Mouse (Mus musculus) kidney, embryonic 14.5 days (tissue): ENCODE measurements around the gene Wars. TPM values are rescaled to one million over a fixed set of nuclear protein-coding genes. Genes with fewer than 3 reads are reported as not detected.

Source experiments
- ATAC-seq: fragments of 200-750 bp; cut with Nextera tagmentation; 2 replicates; pipeline ENCODE4 v1.8.0; 2017; ENCODE audit warnings: moderate number of reproducible peaks, mild to moderate bottlenecking, moderate TSS enrichment, moderate library complexity; ENCODE audit not compliant: low FRiP score, low TSS enrichment
- H3K27ac ChIP-seq: fragments of 300-500 bp; sonication (generic); 2 replicates; pipeline ENCODE4 v1.5.1; 2014; ENCODE audit warnings: low read depth, mild to moderate bottlenecking, low read length, moderate library complexity, mixed read lengths
- H3K27me3 ChIP-seq: fragments of 300-500 bp; sonication (generic); 2 replicates; pipeline ENCODE4 v1.6.1; 2014; ENCODE audit warnings: mild to moderate bottlenecking, low read length; ENCODE audit not compliant: control insufficient read depth, insufficient read depth
- H3K36me3 ChIP-seq: fragments of 300-500 bp; sonication (generic); 2 replicates; pipeline ENCODE4 v1.6.1; 2014; ENCODE audit warnings: low read length, mixed read lengths; ENCODE audit not compliant: control insufficient read depth, insufficient read depth
- H3K4me1 ChIP-seq: fragments of 300-500 bp; sonication (generic); 2 replicates; pipeline ENCODE4 v1.6.1; 2014; ENCODE audit warnings: low read length, mixed read lengths; ENCODE audit not compliant: control insufficient read depth, insufficient read depth
- H3K4me2 ChIP-seq: fragments of 300-500 bp; sonication (generic); replicated peaks from 2 replicates; pipeline ENCODE4 v1.6.1; 2014; ENCODE audit warnings: low read depth, mild to moderate bottlenecking, low read length
- H3K4me3 ChIP-seq: fragments of 300-500 bp; sonication (generic); 2 replicates; pipeline ENCODE4 v1.5.1; 2014; ENCODE audit warnings: mild to moderate bottlenecking, low read length
- H3K9ac ChIP-seq: fragments of 300-500 bp; sonication (generic); 2 replicates; pipeline ENCODE4 v1.6.1; 2014; ENCODE audit warnings: low read depth, mild to moderate bottlenecking, low read length, moderate library complexity
- H3K9me3 ChIP-seq: fragments of 300-500 bp; sonication (generic); 2 replicates; pipeline ENCODE4 v1.6.1; 2016; ENCODE audit warnings: low read length; ENCODE audit not compliant: control insufficient read depth
- WGBS: fragments of 180-500 bp; shearing (Covaris S2); extraction: QIAGEN DNeasy Blood & Tissue Kit; methylation state at CpG from one replicate; pipeline ENCODE4 v1.1.7; 2014; 5-methylcytosine and 5-hydroxymethylcytosine counted together
- polyA plus RNA-seq: library from polyadenylated mRNA; unstranded; fragments of >200 nt; fragmentation: Nextera tagmentation; extraction: Ambion mirVana; gene quantifications from 2 replicates; pipeline ENCODE4 v1.2.1, GENCODE M21; 2014

Wars gene
- polyA plus RNA-seq, 1 experiment from 2014 or later, result 107 TPM

DNA sequence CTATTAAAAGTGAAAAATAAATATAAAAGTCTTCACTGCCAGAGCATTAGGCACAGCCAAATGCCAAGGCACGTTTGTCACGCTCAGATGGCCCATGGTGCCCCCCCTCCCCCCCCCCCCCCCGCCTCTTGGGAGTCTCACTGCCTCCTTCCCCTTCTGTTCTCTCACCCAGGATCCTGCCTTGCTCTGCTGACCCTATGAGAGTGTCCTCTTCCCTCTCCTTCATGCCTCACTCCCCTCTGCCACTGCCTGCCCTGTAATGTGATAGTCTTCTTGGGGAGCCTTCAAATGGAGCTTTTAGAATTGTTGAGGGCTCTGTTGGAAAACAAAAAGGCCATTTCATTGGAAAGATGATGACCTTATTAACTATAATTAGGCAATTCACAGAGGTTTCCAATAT, 38.1 kb upstream of the Wars start:
- no peak overlapping the region for H3K4me3 ChIP-seq
- WGBS, result 7% methylated on average over 2 of the region's 3 CpGs
- no peaks in the 10 kb centered on the region for H3K9me3 ChIP-seq
- H3K4me2 ChIP-seq, result no peak overlapping the region
- H3K9ac ChIP-seq, result no peak overlapping the region
- no peaks in the 10 kb centered on the region for H3K36me3 ChIP-seq
- H3K27ac ChIP-seq, result 0 out of 2 replicates have a peak overlapping the region, but pooled peaks have one; percentile 42
- H3K27me3 ChIP-seq, result no peaks in the 10 kb centered on the region
- peaks cover 21% of the 10 kb centered on the region for H3K4me1 ChIP-seq
- peak; percentile 93 for ATAC-seq

DNA sequence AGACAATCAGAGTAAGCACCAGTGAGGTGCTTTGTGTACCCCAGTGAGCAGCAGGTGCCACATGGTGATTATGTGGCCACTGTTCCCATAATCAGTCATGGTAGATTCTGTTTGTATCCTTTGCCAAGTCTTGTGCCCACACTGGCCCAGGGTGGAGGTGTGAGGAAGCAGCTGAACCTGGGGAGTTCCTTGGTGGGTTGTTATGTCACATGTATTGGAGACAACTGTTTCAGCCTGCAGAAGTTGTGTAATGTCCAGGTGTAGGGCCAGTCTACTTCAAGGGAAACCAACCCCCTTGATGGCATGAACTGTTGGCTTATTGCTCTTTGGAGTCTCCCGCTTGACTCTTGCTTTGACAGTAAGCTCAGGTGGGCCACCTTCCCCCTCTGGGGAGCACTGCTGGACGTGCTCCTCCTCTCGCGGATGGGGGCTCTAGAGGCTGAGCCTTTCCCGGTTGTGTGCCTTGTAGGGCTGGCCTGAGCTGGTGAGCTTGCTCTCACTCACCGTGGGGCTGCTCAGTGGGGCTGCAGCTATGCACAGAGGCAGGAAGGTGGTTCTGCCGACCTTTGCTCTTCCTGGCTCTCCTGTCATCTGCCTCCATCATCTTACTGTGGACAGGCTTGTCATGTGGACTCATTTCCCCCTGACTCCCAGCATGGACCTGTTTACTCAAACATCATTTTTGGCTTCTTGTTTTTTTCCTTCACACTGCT, 37.5 kb upstream of the Wars start:
- Histone ChIP-seq H3K4me3 (no peak overlapping the region), H3K27ac (0 out of 2 replicates have a peak overlapping the region, but pooled peaks have one; percentile 51), H3K27me3 (no peaks in the 10 kb centered on the region), H3K4me1 (peaks cover 21% of the 10 kb centered on the region), H3K4me2 (no peak overlapping the region), H3K9me3 (no peaks in the 10 kb centered on the region), H3K36me3 (no peaks in the 10 kb centered on the region), H3K9ac (no peak overlapping the region)
- 53% methylated on average over 7 of the region's 7 CpGs for WGBS
- peak; percentile 62 for ATAC-seq

DNA sequence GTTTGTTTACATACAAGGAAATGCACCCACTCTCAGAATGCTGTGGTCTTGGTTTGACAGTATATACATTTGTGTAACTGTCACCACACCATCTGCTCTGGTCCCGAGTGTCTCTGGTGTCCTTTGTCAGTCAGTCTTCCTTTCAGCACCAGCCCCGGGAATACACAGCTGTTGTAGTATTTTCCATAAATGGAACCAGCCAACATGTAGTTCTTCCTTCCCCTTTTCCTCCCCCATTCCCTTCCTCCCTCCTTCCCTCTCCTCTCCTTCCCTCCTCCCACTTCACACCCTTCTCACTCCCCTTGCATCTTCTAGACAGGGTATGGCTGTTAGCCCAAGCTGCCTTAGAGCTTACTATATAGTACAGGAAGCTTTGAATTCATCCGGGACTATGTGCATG, 35.5 kb upstream of the Wars start:
- Histone ChIP-seq H3K27ac (no peak overlapping the region), H3K9ac (no peak overlapping the region), H3K4me2 (no peak overlapping the region), H3K9me3 (no peaks in the 10 kb centered on the region), H3K4me3 (no peak overlapping the region), H3K4me1 (peaks cover 21% of the 10 kb centered on the region), H3K27me3 (no peaks in the 10 kb centered on the region), H3K36me3 (no peaks in the 10 kb centered on the region)
- WGBS, result 70% methylated on average over 3 of the region's 3 CpGs
- ATAC-seq, result no peak

GRCm38 (mm10) chr12:108928249-108928648, 34.3 kb upstream of the Wars start:
- peaks cover 21% of the 10 kb centered on the region for H3K4me1 ChIP-seq
- no peak overlapping the region for H3K27ac ChIP-seq
- H3K4me3 ChIP-seq, result no peak overlapping the region
- H3K9me3 ChIP-seq, result no peaks in the 10 kb centered on the region
- no peaks in the 10 kb centered on the region for H3K36me3 ChIP-seq
- no peak overlapping the region for H3K4me2 ChIP-seq
- H3K9ac ChIP-seq, result no peak overlapping the region
- no peak for ATAC-seq
- 68% methylated on average over 2 of the region's 2 CpGs for WGBS
- no peaks in the 10 kb centered on the region for H3K27me3 ChIP-seq

GRCm38 (mm10) chr12:108926606-108927111, 32.7 kb upstream of the Wars start:
- Histone ChIP-seq H3K4me1 (peaks cover 17% of the 10 kb centered on the region), H3K9me3 (no peaks in the 10 kb centered on the region), H3K27ac (no peak overlapping the region), H3K9ac (no peak overlapping the region), H3K4me2 (no peak overlapping the region), H3K4me3 (no peak overlapping the region), H3K27me3 (no peaks in the 10 kb centered on the region), H3K36me3 (no peaks in the 10 kb centered on the region)
- ATAC-seq, result no peak
- 68% methylated on average over 10 of the region's 11 CpGs for WGBS

DNA sequence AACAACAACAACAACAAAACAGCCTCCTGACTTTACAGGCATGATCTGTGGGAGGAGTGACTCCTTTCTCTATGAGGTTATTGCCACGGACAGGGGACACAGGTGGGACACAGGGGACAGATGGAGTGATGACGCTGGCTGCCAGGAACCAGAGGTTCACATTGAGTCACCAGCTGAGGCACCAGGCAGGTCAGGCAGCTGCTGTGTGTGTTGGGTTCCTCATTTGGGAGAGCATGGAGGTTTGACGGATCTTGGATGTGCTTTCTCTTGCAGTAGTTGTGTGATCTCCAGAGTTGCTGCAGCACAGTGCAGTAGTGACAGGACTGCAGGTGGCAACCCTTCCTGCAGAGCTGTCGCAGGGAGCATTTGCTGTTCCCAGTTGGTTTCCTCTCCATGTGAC, 24.8 kb upstream of the Wars start:
- H3K9ac ChIP-seq, result no peak overlapping the region
- H3K36me3 ChIP-seq, result no peaks in the 10 kb centered on the region
- ATAC-seq, result no peak
- H3K4me1 ChIP-seq, result peaks cover 29% of the 10 kb centered on the region
- H3K4me2 ChIP-seq, result no peak overlapping the region
- 66% methylated on average over 4 of the region's 4 CpGs for WGBS
- no peaks in the 10 kb centered on the region for H3K9me3 ChIP-seq
- H3K4me3 ChIP-seq, result no peak overlapping the region
- no peak overlapping the region for H3K27ac ChIP-seq
- H3K27me3 ChIP-seq, result no peaks in the 10 kb centered on the region

DNA sequence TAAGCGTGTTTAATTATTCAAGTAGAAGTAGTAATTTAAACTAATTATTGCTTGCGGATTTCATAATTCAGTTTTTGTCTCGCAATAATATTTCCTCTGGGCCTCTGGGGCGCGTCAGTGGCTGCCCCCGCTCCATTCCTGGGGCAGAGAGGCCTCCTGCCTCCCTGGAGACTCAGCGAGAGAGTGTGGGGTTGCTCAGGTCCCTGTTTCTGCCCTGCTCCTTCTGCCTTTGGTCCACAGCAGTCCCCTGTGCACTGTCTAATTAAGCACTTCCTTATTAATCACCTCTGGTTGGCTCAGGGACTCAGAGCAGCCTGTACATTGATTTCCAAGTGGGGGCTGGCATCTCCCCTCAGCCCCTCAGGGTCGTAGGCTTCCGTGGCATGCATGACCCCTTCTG, 23.5 kb upstream of the Wars start:
- no peak overlapping the region for H3K9ac ChIP-seq
- no peaks in the 10 kb centered on the region for H3K36me3 ChIP-seq
- H3K4me1 ChIP-seq, result peaks cover 33% of the 10 kb centered on the region
- H3K4me2 ChIP-seq, result no peak overlapping the region
- H3K9me3 ChIP-seq, result no peaks in the 10 kb centered on the region
- no peak overlapping the region for H3K4me3 ChIP-seq
- H3K27ac ChIP-seq, result no peak overlapping the region
- no peaks in the 10 kb centered on the region for H3K27me3 ChIP-seq
- WGBS, result 59% methylated on average over 9 of the region's 9 CpGs
- no peak for ATAC-seq

GRCm38 (mm10) chr12:108916447-108917042, 22.6 kb upstream of the Wars start:
- Histone ChIP-seq H3K36me3 (no peaks in the 10 kb centered on the region), H3K9ac (no peak overlapping the region), H3K27me3 (no peaks in the 10 kb centered on the region), H3K27ac (no peak overlapping the region), H3K4me2 (no peak overlapping the region), H3K9me3 (no peaks in the 10 kb centered on the region), H3K4me1 (peaks cover 37% of the 10 kb centered on the region), H3K4me3 (no peak overlapping the region)
- 0 out of 2 replicates have a peak, but pooled peaks have one; percentile 29 for ATAC-seq
- 87% methylated on average over 7 of the region's 7 CpGs for WGBS

- Histone ChIP-seq H3K4me2 (no peak overlapping the region), H3K9me3 (no peaks in the 10 kb centered on the region), H3K27ac (no peak overlapping the region), H3K36me3 (no peaks in the 10 kb centered on the region), H3K9ac (no peak overlapping the region), H3K4me3 (no peak overlapping the region), H3K4me1 (peaks cover 37% of the 10 kb centered on the region), H3K27me3 (no peaks in the 10 kb centered on the region)
- peak; percentile 71 for ATAC-seq
- WGBS, result 18% methylated on average over 6 of the region's 6 CpGs
Measured at GRCm38 (mm10) chr12:108915893-108916292, 21.9 kb upstream of the Wars start.
